Mouse (Mus musculus): Measurements from ENCODE around the gene Rps16.
A peak's percentile ranks its signal among the peaks of the same experiment; 100 is the strongest.

DNA sequence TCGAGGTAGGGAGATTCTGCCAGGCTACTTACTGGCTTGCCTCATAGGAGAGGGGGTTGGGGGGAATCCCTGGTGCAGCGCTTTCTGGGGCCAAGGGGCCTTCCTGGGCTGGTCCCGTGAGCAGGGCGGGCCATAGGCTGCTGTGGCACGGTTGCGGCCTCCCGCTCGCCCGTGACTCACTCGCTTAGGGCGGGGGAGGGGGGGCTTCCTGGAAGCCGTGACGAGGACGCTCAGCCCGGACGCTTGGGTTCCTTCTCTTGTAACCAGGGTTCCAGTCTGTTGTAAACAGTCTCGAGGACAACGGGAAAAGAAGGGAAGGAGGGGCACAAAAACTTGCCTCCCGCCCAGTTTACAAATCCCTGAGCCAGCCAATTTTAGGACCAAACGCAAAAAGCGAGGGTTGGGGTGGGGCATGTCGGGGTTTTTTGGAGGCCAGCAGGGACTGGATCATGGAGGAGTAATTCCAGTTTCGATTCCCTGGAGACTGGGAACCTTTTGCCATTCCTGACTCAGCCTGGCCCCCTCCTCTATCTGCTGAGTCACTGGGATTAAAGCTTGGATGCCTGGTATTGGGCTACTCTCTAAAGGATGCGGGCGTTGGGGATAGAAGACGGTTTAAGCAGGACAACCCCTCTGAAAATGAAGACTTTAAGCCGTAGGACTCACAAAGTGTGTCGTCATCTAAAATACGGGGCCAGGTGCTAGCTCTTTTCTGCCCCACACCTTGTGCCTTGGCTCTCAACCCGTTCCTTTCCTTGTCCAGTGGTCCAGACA is 30.8 kb downstream of the Rps16 start:
- TF ChIP-seq CTCF (IDR thresholded peaks at IDR 0.05; ENCODE audit: borderline replicate concordance, insufficient read depth, low read length) (no peak), POLR2A (IDR thresholded peaks at IDR 0.05; ENCODE audit: low read depth, low read length) (peak; percentile 47)
